Mouse (Mus musculus) heart, adult 2 months (tissue): Measurements from ENCODE around the gene Eps8l1. TPM values are rescaled to one million over a fixed set of nuclear protein-coding genes. Genes with fewer than 3 reads are reported as not detected.

Source experiments
- DNase-seq, 2 experiments: peaks; one replicate each; pipeline ENCODE4 v3.0.0; 2021
- H3K27ac ChIP-seq: fragments of 200-600 bp; 2 replicates; pipeline ENCODE4 v1.8.1; 2022
- H3K27me3 ChIP-seq: fragments of 200-500 bp; 2 replicates; pipeline ENCODE4 v1.6.1; 2012; ENCODE audit warnings: mild to moderate bottlenecking, low read length, inconsistent platforms, mixed read lengths; ENCODE audit not compliant: control insufficient read depth, insufficient read depth
- H3K36me3 ChIP-seq: fragments of 200-500 bp; 2 replicates; pipeline ENCODE4 v1.6.1; 2012; ENCODE audit warnings: low read length, inconsistent platforms; ENCODE audit not compliant: control insufficient read depth, insufficient read depth
- H3K4me1 ChIP-seq: fragments of 200-500 bp; 2 replicates; pipeline ENCODE4 v1.6.1; 2011; ENCODE audit warnings: low read length; ENCODE audit not compliant: control insufficient read depth, insufficient read depth
- H3K4me3 ChIP-seq: fragments of 200-600 bp; 2 replicates; pipeline ENCODE4 v1.8.1; 2022
- H3K79me2 ChIP-seq: fragments of 200-500 bp; replicated peaks from 2 replicates; pipeline ENCODE4 v1.6.1; 2012; ENCODE audit warnings: mild to moderate bottlenecking, inconsistent platforms, low read length, moderate library complexity, mixed read lengths; ENCODE audit not compliant: control insufficient read depth, insufficient read depth
- H3K9ac ChIP-seq: fragments of 200-500 bp; 2 replicates; pipeline ENCODE4 v1.6.1; 2012; ENCODE audit warnings: low read depth, mild to moderate bottlenecking, control low read depth, inconsistent platforms, low read length, mixed read lengths
- CTCF ChIP-seq: fragments of 200-600 bp; IDR thresholded peaks from 2 replicates; pipeline ENCODE4 v1.8.1; 2022; ENCODE audit warnings: antibody characterized with exemption, mild to moderate bottlenecking, moderate library complexity
- EP300 ChIP-seq: fragments of 200-500 bp; IDR thresholded peaks from 2 replicates; pipeline ENCODE4 v1.6.1; 2011; ENCODE audit warnings: low read depth, low read length, control low read depth; ENCODE audit not compliant: insufficient read depth
- POLR2A ChIP-seq: fragments of 200-500 bp; IDR thresholded peaks from 2 replicates; pipeline ENCODE4 v1.6.1; 2011; ENCODE audit warnings: mild to moderate bottlenecking, low read depth, low read length, control low read depth; ENCODE audit not compliant: insufficient read depth
- WGBS: fragments of 180-500 bp; shearing (Covaris S2); methylation state at CpG from one replicate; pipeline ENCODE4 v1.1.7; 2018; 5-methylcytosine and 5-hydroxymethylcytosine counted together
- intact Hi-C: fragments of 180-260 bp; cut with DNase I; formaldehyde crosslinking; loops from one replicate; pipeline ENCODE4 v1.15.1; 2025
- polyA plus RNA-seq: library from polyadenylated mRNA; depleted of rRNA; stranded (reverse); fragments of >200 nt; gene quantifications from 2 replicates; pipeline ENCODE4 v1.2.3, GENCODE M21; 2012
- total RNA-seq, 2 experiments: library from RNA; stranded (reverse); gene quantifications; 2 replicates each; pipeline ENCODE4 v1.2.3; 2021

Gene Eps8l1
- total and polyA plus RNA-seq, 3 experiments, result 0.74 to 3.5 (median 3.3) TPM

GRCm38 (mm10) chr7:4501558-4502397 lies 41.3 kb downstream of the Eps8l1 start, which contains the start of gene Ppp1r12c:
Gene Ppp1r12c (minus strand): TSS chr7:4501680.
- Histone ChIP-seq H3K36me3 (peaks cover 6% of the 10 kb centered on the region), H3K27ac (peak within 1 kb of the TSS; percentile 97), H3K27me3 (no peaks in the 10 kb centered on the region), H3K79me2 (peaks cover 7% of the 10 kb centered on the region), H3K4me3 (peak within 1 kb of the TSS; percentile 89), H3K9ac (peak within 1 kb of the TSS; percentile 92), H3K4me1 (peaks cover 27% of the 10 kb centered on the region)
- 1% methylated on average over 62 of the region's 62 CpGs for WGBS
- TF ChIP-seq POLR2A (peak; percentile 69), CTCF (no peak), EP300 (0 out of 2 replicates have a peak, but pooled peaks have one; percentile 7)
- intact Hi-C loops, result loop anchor here (5.0 to 10.0 kb wide), 3 partner anchors 54 to 413 kb away; partner anchors contain the start of genes Leng8, Rdh13 and Zfp628
- peak; percentile 97 for DNase-seq

- TF ChIP-seq CTCF (no peak), POLR2A (no peak), EP300 (no peak)
- Histone ChIP-seq H3K9ac (no peak overlapping the region), H3K4me3 (peak overlapping the region; percentile 89), H3K27ac (peak overlapping the region; percentile 97), H3K36me3 (peaks cover 6% of the 10 kb centered on the region; the same call in 1 of the 2 replicates), H3K79me2 (peaks cover 3% of the 10 kb centered on the region), H3K4me1 (peaks cover 23% of the 10 kb centered on the region), H3K27me3 (no peaks in the 10 kb centered on the region)
- DNase-seq, result peak in 1 of 2 experiments; percentile 44
- intact Hi-C loops, result loop anchor here (5.0 to 10.0 kb wide), 3 partner anchors 55 to 412 kb away; partner anchors contain the start of genes Leng8, Rdh13 and Zfp628
- 14% methylated on average over 14 of the region's 14 CpGs for WGBS
Observed at GRCm38 (mm10) chr7:4502421-4503090, 42.1 kb downstream of the Eps8l1 start.

- peaks cover 6% of the 10 kb centered on the region; the same call in 1 of the 2 replicates for H3K36me3 ChIP-seq
- H3K4me1 ChIP-seq, result peaks cover 19% of the 10 kb centered on the region
- no peaks in the 10 kb centered on the region for H3K27me3 ChIP-seq
- H3K79me2 ChIP-seq, result peaks cover 3% of the 10 kb centered on the region
- TF ChIP-seq POLR2A (no peak), EP300 (no peak), CTCF (no peak)
- intact Hi-C loops, result loop anchor here (5.0 to 10.0 kb wide), 3 partner anchors 56 to 412 kb away; partner anchors contain the start of genes Leng8, Rdh13 and Zfp628
- no peak for DNase-seq
- WGBS, result 86% methylated on average over 4 of the region's 4 CpGs
- no peak overlapping the region for H3K4me3 ChIP-seq
- H3K27ac ChIP-seq, result no peak overlapping the region
- H3K9ac ChIP-seq, result no peak overlapping the region
Observed at GRCm38 (mm10) chr7:4503100-4503499, 42.6 kb downstream of the Eps8l1 start.

GRCm38 (mm10) chr7:4503858-4504257 lies 43.4 kb downstream of the Eps8l1 start:
- H3K9ac ChIP-seq, result no peak overlapping the region
- H3K79me2 ChIP-seq, result peaks cover 3% of the 10 kb centered on the region
- H3K27me3 ChIP-seq, result no peaks in the 10 kb centered on the region
- peaks cover 16% of the 10 kb centered on the region for H3K4me1 ChIP-seq
- WGBS, result 73% methylated on average over 5 of the region's 5 CpGs
- no peak overlapping the region for H3K4me3 ChIP-seq
- no peak for DNase-seq
- intact Hi-C loops, result loop anchor here (5.0 to 10.0 kb wide), 3 partner anchors 57 to 411 kb away; partner anchors contain the start of genes Leng8, Rdh13 and Zfp628
- peaks cover 3% of the 10 kb centered on the region; the same call in 1 of the 2 replicates for H3K36me3 ChIP-seq
- H3K27ac ChIP-seq, result no peak overlapping the region; the same call in 1 of the 2 replicates
- TF ChIP-seq POLR2A (no peak), CTCF (no peak), EP300 (no peak)

GRCm38 (mm10) chr7:4504646-4505435 lies 44.4 kb downstream of the Eps8l1 start:
- TF ChIP-seq CTCF (no peak), POLR2A (0 out of 2 replicates have a peak, but pooled peaks have one; percentile 13), EP300 (peak; percentile 52; the same call in 1 of the 2 replicates)
- WGBS, result 36% methylated on average over 11 of the region's 11 CpGs
- H3K36me3 ChIP-seq, result peaks cover under 1% of the 10 kb centered on the region; the same call in 1 of the 2 replicates
- no peaks in the 10 kb centered on the region for H3K27me3 ChIP-seq
- DNase-seq, result peak in 1 of 2 experiments; percentile 38
- H3K9ac ChIP-seq, result no peak overlapping the region
- H3K79me2 ChIP-seq, result peaks cover 3% of the 10 kb centered on the region
- intact Hi-C loops, result loop anchor here (5.0 to 10.0 kb wide), 3 partner anchors 58 to 410 kb away; partner anchors contain the start of genes Leng8, Rdh13 and Zfp628
- peaks cover 7% of the 10 kb centered on the region for H3K4me1 ChIP-seq
- H3K27ac ChIP-seq, result peak overlapping the region; percentile 26
- H3K4me3 ChIP-seq, result no peak overlapping the region
